Mouse (Mus musculus): ENCODE data around the gene Sult6b1.
A peak's percentile ranks its signal among the peaks of the same experiment; 100 is the strongest.

Sult6b1 gene

GRCm38 (mm10) chr17:78885286-78886065 is 21.3 kb downstream of the Sult6b1 start:
- no peak for DNase-seq (ENCODE audit: low read depth, low spot score)

- DNase-seq (ENCODE audit: low read depth, low spot score) = no peak
Measured at GRCm38 (mm10) chr17:78883291-78883690, 23.5 kb downstream of the Sult6b1 start.

DNA sequence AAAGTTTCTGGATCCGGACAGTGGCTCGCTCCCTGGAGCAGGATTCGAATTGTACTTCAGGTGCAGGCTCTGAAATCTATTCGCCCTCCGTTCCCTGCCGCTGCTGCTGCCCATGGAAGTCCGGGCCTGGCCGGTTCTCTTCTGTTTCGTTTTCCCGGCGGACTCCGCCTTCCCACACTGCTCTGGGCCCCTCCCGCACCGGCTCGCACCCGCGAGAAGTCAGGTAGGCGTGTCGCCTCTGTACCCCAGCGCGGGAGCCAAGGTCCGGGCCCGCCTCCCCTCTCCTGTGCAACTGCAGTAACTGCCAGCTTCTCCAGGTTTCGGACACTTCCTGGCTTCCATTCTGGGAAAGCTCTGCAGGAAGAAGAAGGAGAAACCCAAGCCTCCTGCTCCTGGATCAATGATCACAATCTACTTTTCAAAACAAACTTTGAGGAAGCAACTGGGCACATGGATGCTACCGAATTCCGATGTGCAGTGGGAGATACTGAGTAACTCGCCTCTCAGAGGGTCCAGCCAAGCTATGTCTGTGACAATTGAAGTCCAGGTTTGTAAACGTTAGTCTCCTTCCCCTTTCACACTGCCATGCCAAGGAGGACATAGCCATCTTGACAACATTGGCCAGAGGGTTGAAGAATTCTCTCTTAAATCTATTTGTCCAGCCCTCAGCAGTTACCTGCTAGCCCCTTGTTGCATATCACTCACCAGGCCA is 24.2 kb downstream of the Sult6b1 start, which contains the start of gene Eif2ak2:
Eif2ak2 (minus strand) TSS at position 173 of the 712 bp plus-strand sequence.
- peak; percentile 12 for DNase-seq (ENCODE audit: low read depth, low spot score)

DNA sequence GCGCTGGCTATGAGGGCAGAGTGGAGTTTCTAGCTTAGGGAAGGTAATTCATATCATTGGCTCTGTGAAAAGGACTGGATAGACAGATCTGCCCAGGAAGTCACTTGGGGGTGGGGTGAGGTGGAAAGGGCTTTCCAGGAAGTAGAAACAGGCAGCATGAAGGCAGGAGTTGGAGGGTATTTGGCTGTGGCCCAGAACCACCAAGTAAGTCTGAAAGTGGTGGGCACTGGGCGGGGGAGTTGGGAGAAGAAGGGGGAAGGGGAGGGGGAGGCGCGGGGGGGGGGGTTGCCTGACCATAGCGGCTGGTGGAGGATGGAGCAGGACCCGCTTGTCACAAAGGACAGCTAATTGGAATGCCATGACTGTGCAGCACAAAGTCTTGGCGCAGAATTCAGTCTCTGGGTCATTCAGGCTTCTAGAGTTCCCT is 24.9 kb downstream of the Sult6b1 start:
- DNase-seq (ENCODE audit: low read depth, low spot score) = no peak

GRCm38 (mm10) chr17:78873886-78874285 is 32.9 kb downstream of the Sult6b1 start:
- no peak for DNase-seq (ENCODE audit: low read depth, low spot score)

DNA sequence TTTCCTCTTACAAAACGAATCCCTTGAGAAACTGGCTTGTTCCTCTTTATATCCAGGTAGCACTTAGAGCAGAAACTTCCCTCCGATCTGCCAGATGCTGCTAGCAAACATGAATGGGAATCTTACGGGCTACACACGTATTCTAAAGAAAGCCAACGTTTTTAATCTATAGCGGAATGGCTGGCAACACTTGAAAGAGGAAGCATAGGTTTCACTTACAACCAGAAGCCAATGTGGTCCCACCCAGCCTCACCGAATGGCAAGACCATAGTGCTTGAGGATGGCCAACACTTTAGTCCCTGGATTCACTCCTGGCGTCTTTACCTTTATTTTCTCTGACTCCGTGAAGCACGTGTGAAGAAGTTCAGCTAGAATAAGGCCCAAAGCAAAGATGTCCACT is 50.5 kb downstream of the Sult6b1 start:
- no peak for DNase-seq (ENCODE audit: low read depth, low spot score)

DNA sequence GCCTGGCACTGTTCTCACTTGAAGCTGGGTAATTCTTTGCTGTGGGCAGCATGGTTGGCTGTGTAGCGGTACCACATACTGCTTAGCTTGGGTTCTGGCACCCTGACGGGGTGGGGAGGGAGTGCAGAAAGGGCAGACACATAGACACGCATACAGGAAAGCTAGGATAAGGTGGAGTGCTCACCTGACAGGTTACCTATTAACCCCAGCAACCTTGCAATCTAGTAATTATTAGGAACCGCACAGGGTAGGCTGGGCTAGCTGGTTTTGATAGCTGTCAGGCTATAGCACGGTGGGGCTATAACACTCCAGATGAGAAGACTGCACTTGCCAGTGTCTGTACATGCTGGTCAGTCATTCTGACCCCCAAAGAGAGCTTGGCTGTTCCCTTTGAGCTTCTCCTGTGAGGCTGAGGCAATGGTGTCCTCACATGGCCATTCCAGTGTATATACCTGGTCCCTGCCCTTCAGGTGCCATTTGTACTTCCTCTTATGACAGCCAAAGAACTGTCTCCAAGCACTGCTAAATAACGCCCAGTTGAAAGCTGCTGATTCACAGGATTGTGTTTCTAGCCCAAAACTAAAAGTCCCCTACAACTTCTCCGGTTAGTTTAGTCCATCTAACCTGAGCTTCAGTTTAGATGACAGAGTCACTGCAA is 64.4 kb downstream of the Sult6b1 start:
- DNase-seq (ENCODE audit: low read depth, low spot score) = no peak

DNA sequence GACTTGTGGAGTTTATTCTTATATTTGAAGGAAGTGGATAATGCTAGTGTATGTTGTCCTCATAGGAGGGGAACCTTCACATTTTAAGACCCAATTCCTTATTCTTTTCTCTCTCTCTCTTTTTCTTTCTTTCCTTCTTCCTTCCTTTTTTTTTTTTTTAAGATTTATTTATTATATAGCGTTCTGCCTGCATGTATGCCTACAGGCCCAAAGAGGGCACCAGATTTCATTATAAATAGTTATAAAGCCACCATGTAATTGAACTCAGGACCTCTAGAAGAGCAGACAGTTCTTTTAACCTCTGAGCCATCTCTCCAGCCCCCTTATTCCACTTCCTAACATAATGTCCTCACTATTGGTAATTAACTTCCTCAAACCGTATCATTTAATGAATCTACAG is 70.7 kb downstream of the Sult6b1 start:
- DNase-seq (ENCODE audit: low read depth, low spot score) = no peak

- peak; percentile 95 for DNase-seq (ENCODE audit: low read depth, low spot score)
Measured at GRCm38 (mm10) chr17:78834856-78835835, 71.6 kb downstream of the Sult6b1 start, which contains the start of the genes Heatr5b and Gpatch11. Gene Heatr5b (minus strand): TSS chr17:78835364. Gene Gpatch11 (plus strand): TSS chr17:78835567.
